Mouse (Mus musculus): ENCODE data around the gene Slc10a7.

GRCm38 (mm10) chr8:78584011-78584776 lies 75.0 kb downstream of the Slc10a7 start:
- TF ChIP-seq CTCF (IDR thresholded peaks at IDR 0.05; ENCODE audit: low read depth, low read length): no peak
- no peak for TF ChIP-seq POLR2A (IDR thresholded peaks at IDR 0.05; ENCODE audit: borderline replicate concordance, low read depth, low read length)
